Mouse (Mus musculus) limb, embryonic 11.5 days (tissue): ENCODE data around the gene Stx8. TPM values are rescaled to one million over a fixed set of nuclear protein-coding genes. Genes with fewer than 3 reads are reported as not detected.

Experiments
- ATAC-seq: fragments of 200-750 bp; cut with Nextera tagmentation; 2 replicates; pipeline ENCODE4 v1.8.0; 2017; ENCODE audit warnings: low read depth; ENCODE audit not compliant: insufficient number of reproducible peaks, low FRiP score, low TSS enrichment
- DNase-seq: peaks from one replicate; pipeline ENCODE4 v3.0.0-alpha.2; 2015; ENCODE audit warnings: low spot score
- H3K27ac ChIP-seq: fragments of 300-500 bp; sonication (generic); replicated peaks from 2 replicates; pipeline ENCODE4 v1.5.1; 2014; ENCODE audit warnings: low read depth, mild to moderate bottlenecking, low read length
- H3K27me3 ChIP-seq: fragments of 300-500 bp; sonication (generic); 2 replicates; pipeline ENCODE4 v1.6.1; 2014; ENCODE audit warnings: mild to moderate bottlenecking, low read length, mixed read lengths; ENCODE audit not compliant: control insufficient read depth, insufficient read depth
- H3K36me3 ChIP-seq: fragments of 300-500 bp; sonication (generic); 2 replicates; pipeline ENCODE4 v1.6.1; 2014; ENCODE audit warnings: mild to moderate bottlenecking, low read length, moderate library complexity, mixed read lengths; ENCODE audit not compliant: control insufficient read depth, insufficient read depth
- H3K4me1 ChIP-seq: fragments of 300-500 bp; sonication (generic); 2 replicates; pipeline ENCODE4 v1.6.1; 2014; ENCODE audit warnings: low read length, mixed read lengths; ENCODE audit not compliant: control insufficient read depth, insufficient read depth
- H3K4me2 ChIP-seq: fragments of 300-500 bp; sonication (generic); 2 replicates; pipeline ENCODE4 v1.6.1; 2014; ENCODE audit warnings: low read depth, mild to moderate bottlenecking, moderate library complexity; ENCODE audit not compliant: severe bottlenecking
- H3K4me3 ChIP-seq: fragments of 300-500 bp; sonication (generic); 2 replicates; pipeline ENCODE4 v1.5.1; 2014; ENCODE audit warnings: low read depth, low read length
- H3K9ac ChIP-seq: fragments of 300-500 bp; sonication (generic); 2 replicates; pipeline ENCODE4 v1.6.1; 2014; ENCODE audit warnings: mild to moderate bottlenecking, low read length
- H3K9me3 ChIP-seq: fragments of 300-500 bp; sonication (generic); 2 replicates; pipeline ENCODE4 v1.6.1; 2016; ENCODE audit warnings: low read length; ENCODE audit not compliant: control insufficient read depth
- WGBS: fragments of 180-500 bp; shearing (Covaris S2); extraction: QIAGEN DNeasy Blood & Tissue Kit; methylation state at CpG from one replicate; pipeline ENCODE4 v1.1.7; 2014; 5-methylcytosine and 5-hydroxymethylcytosine counted together
- polyA plus RNA-seq: library from polyadenylated mRNA; unstranded; fragments of >200 nt; fragmentation: Nextera tagmentation; extraction: Ambion mirVana; gene quantifications from 2 replicates; pipeline ENCODE4 v1.2.1, GENCODE M21; 2014

The Stx8 gene
- polyA plus RNA-seq, 1 experiment from 2014 or later, result 49.8 TPM

GRCm38 (mm10) chr11:68035303-68035891 is 69.4 kb downstream of the Stx8 start:
- Histone ChIP-seq H3K27ac (no peak overlapping the region), H3K36me3 (no peaks in the 10 kb centered on the region), H3K9ac (no peak overlapping the region), H3K27me3 (no peaks in the 10 kb centered on the region), H3K4me2 (no peak overlapping the region), H3K9me3 (no peaks in the 10 kb centered on the region), H3K4me3 (no peak overlapping the region), H3K4me1 (peaks cover 10% of the 10 kb centered on the region; the same call in 1 of the 2 replicates)
- 85% methylated on average over 4 of the region's 4 CpGs for WGBS
- DNase-seq (no peak), ATAC-seq (no peak)

- Histone ChIP-seq H3K4me2 (no peak overlapping the region), H3K4me3 (no peak overlapping the region), H3K36me3 (no peaks in the 10 kb centered on the region), H3K9me3 (no peaks in the 10 kb centered on the region), H3K9ac (no peak overlapping the region), H3K27ac (no peak overlapping the region), H3K4me1 (peaks cover 10% of the 10 kb centered on the region; the same call in 1 of the 2 replicates), H3K27me3 (no peaks in the 10 kb centered on the region)
- WGBS, result 54% methylated on average over 20 of the region's 20 CpGs
- peak; percentile 48 for DNase-seq
- peak; percentile 78; the same call in 1 of the 2 replicates for ATAC-seq
These were observed 70.4 kb downstream of the Stx8 start for GRCm38 (mm10) chr11:68036133-68036959.

GRCm38 (mm10) chr11:68037093-68037492 is 71.1 kb downstream of the Stx8 start:
- no peaks in the 10 kb centered on the region for H3K27me3 ChIP-seq
- no peak overlapping the region for H3K9ac ChIP-seq
- peaks cover 10% of the 10 kb centered on the region; the same call in 1 of the 2 replicates for H3K4me1 ChIP-seq
- no peak overlapping the region for H3K4me2 ChIP-seq
- WGBS, result 66% methylated on average over 9 of the region's 9 CpGs
- no peak for ATAC-seq
- H3K9me3 ChIP-seq, result no peaks in the 10 kb centered on the region
- no peaks in the 10 kb centered on the region for H3K36me3 ChIP-seq
- no peak for DNase-seq
- H3K27ac ChIP-seq, result no peak overlapping the region
- H3K4me3 ChIP-seq, result no peak overlapping the region

GRCm38 (mm10) chr11:68038101-68038500 is 72.1 kb downstream of the Stx8 start:
- Histone ChIP-seq H3K4me1 (peaks cover 10% of the 10 kb centered on the region; the same call in 1 of the 2 replicates), H3K4me2 (no peak overlapping the region), H3K9ac (no peak overlapping the region), H3K9me3 (no peaks in the 10 kb centered on the region), H3K36me3 (no peaks in the 10 kb centered on the region), H3K27me3 (no peaks in the 10 kb centered on the region), H3K4me3 (no peak overlapping the region), H3K27ac (no peak overlapping the region)
- 67% methylated on average over 2 of the region's 2 CpGs for WGBS
- ATAC-seq (no peak), DNase-seq (no peak)

- Histone ChIP-seq H3K4me2 (no peak overlapping the region), H3K36me3 (no peaks in the 10 kb centered on the region), H3K27ac (no peak overlapping the region), H3K4me3 (no peak overlapping the region), H3K27me3 (no peaks in the 10 kb centered on the region), H3K4me1 (no peaks in the 10 kb centered on the region; the same call in 1 of the 2 replicates), H3K9me3 (no peaks in the 10 kb centered on the region), H3K9ac (no peak overlapping the region)
- DNase-seq, result peak; percentile 47
- 28% methylated on average over 11 of the region's 11 CpGs for WGBS
- no peak for ATAC-seq
These were observed 78.2 kb downstream of the Stx8 start for GRCm38 (mm10) chr11:68044181-68044580.

GRCm38 (mm10) chr11:68046916-68047315 is 80.9 kb downstream of the Stx8 start:
- H3K27ac ChIP-seq, result no peak overlapping the region
- no peaks in the 10 kb centered on the region for H3K27me3 ChIP-seq
- 47% methylated on average over 3 of the region's 3 CpGs for WGBS
- no peak overlapping the region for H3K9ac ChIP-seq
- H3K4me3 ChIP-seq, result no peak overlapping the region
- H3K9me3 ChIP-seq, result no peaks in the 10 kb centered on the region
- H3K4me1 ChIP-seq, result no peaks in the 10 kb centered on the region; the same call in 1 of the 2 replicates
- no peak for ATAC-seq
- peak; percentile 46 for DNase-seq
- H3K4me2 ChIP-seq, result no peak overlapping the region
- no peaks in the 10 kb centered on the region for H3K36me3 ChIP-seq

- H3K9ac ChIP-seq, result no peak overlapping the region
- no peak overlapping the region for H3K27ac ChIP-seq
- DNase-seq, result no peak
- WGBS, result 81% methylated on average over 17 of the region's 17 CpGs
- H3K36me3 ChIP-seq, result no peaks in the 10 kb centered on the region
- no peaks in the 10 kb centered on the region; the same call in 1 of the 2 replicates for H3K4me1 ChIP-seq
- H3K4me3 ChIP-seq, result no peak overlapping the region
- ATAC-seq, result no peak; the same call in 1 of the 2 replicates
- no peak overlapping the region for H3K4me2 ChIP-seq
- no peaks in the 10 kb centered on the region for H3K9me3 ChIP-seq
- H3K27me3 ChIP-seq, result no peaks in the 10 kb centered on the region
These were observed 83.5 kb downstream of the Stx8 start for GRCm38 (mm10) chr11:68049261-68050165.

- no peak overlapping the region for H3K4me3 ChIP-seq
- H3K4me2 ChIP-seq, result no peak overlapping the region
- no peaks in the 10 kb centered on the region for H3K27me3 ChIP-seq
- DNase-seq (no peak), ATAC-seq (no peak)
- no peaks in the 10 kb centered on the region for H3K36me3 ChIP-seq
- no peaks in the 10 kb centered on the region for H3K9me3 ChIP-seq
- no peak overlapping the region for H3K27ac ChIP-seq
- 44% methylated on average over 12 of the region's 12 CpGs for WGBS
- H3K9ac ChIP-seq, result no peak overlapping the region
- H3K4me1 ChIP-seq, result no peaks in the 10 kb centered on the region
These were observed 84.7 kb downstream of the Stx8 start for GRCm38 (mm10) chr11:68050725-68051124.
